Mouse (Mus musculus) liver, embryonic 14.5 days (tissue): Measurements from ENCODE around the gene Ap1m1. TPM values are rescaled to one million over a fixed set of nuclear protein-coding genes. Genes with fewer than 3 reads are reported as not detected.

Source experiments
- ATAC-seq: fragments of 200-750 bp; cut with Nextera tagmentation; 2 replicates; pipeline ENCODE4 v1.8.0; 2017; ENCODE audit warnings: moderate number of reproducible peaks, mild to moderate bottlenecking, moderate library complexity; ENCODE audit not compliant: insufficient read depth
- DNase-seq, 3 experiments: peaks; one replicate each; pipeline ENCODE4 v3.0.0-alpha.2; 2012 to 2013; ENCODE audit warnings: low read depth in 3 of 3, low spot score in 3 of 3
- H3K27ac ChIP-seq: fragments of 300-500 bp; sonication (generic); 2 replicates; pipeline ENCODE4 v1.5.1; 2014; ENCODE audit warnings: moderate library complexity, mild to moderate bottlenecking, control low read depth, inconsistent platforms
- H3K27me3 ChIP-seq: fragments of 300-500 bp; sonication (generic); 2 replicates; pipeline ENCODE4 v1.6.1; 2014; ENCODE audit warnings: mild to moderate bottlenecking, low read length, moderate library complexity; ENCODE audit not compliant: control insufficient read depth, insufficient read depth
- H3K36me3 ChIP-seq: fragments of 300-500 bp; sonication (generic); replicated peaks from 2 replicates; pipeline ENCODE4 v1.6.1; 2014; ENCODE audit warnings: low read depth; ENCODE audit not compliant: control insufficient read depth, insufficient read depth
- H3K4me1 ChIP-seq, 2 experiments: fragments of 200-500 bp in 1 of 2; fragments of 300-500 bp in 1 of 2; sonication (generic) in 1 of 2; replicated peaks; 2 replicates each; pipeline ENCODE4 v1.6.1; 2012 to 2014; ENCODE audit warnings: antibody characterized with exemption in 1 of 2, inconsistent platforms in 1 of 2, low read length in 1 of 2; ENCODE audit not compliant: control insufficient read depth in 2 of 2, insufficient read depth in 2 of 2
- H3K4me2 ChIP-seq: fragments of 300-500 bp; sonication (generic); 2 replicates; pipeline ENCODE4 v1.6.1; 2014; ENCODE audit warnings: low read depth, mild to moderate bottlenecking, control low read depth, moderate library complexity
- H3K4me3 ChIP-seq, 2 experiments: fragments of 200-500 bp in 1 of 2; fragments of 300-500 bp in 1 of 2; sonication (generic) in 1 of 2; 2 replicates each; pipeline ENCODE4 v1.5.1; 2012 to 2014; ENCODE audit warnings: low read depth in 2 of 2, low read length in 2 of 2, mild to moderate bottlenecking in 2 of 2, control low read depth in 1 of 2, inconsistent platforms in 1 of 2, moderate library complexity in 1 of 2; ENCODE audit not compliant: insufficient read depth in 1 of 2
- H3K9ac ChIP-seq: fragments of 300-500 bp; sonication (generic); replicated peaks from 2 replicates; pipeline ENCODE4 v1.6.1; 2014; ENCODE audit warnings: mild to moderate bottlenecking, control low read depth, moderate library complexity
- H3K9me3 ChIP-seq: fragments of 300-500 bp; sonication (generic); 2 replicates; pipeline ENCODE4 v1.6.1; 2016; ENCODE audit warnings: low read length, mixed read lengths; ENCODE audit not compliant: control insufficient read depth
- CTCF ChIP-seq: IDR thresholded peaks from 2 replicates; pipeline ENCODE4 v1.5.1; 2016; ENCODE audit warnings: antibody characterized with exemption, low read depth, control low read depth
- EP300 ChIP-seq: IDR thresholded peaks from 2 replicates; pipeline ENCODE4 v1.6.1; 2016; ENCODE audit warnings: antibody characterized with exemption, low read depth
- WGBS: fragments of 180-500 bp; shearing (Covaris S2); extraction: QIAGEN DNeasy Blood & Tissue Kit; methylation state at CpG from one replicate; pipeline ENCODE4 v1.1.7; 2014; ENCODE audit not compliant: insufficient replicate concordance; 5-methylcytosine and 5-hydroxymethylcytosine counted together
- polyA plus RNA-seq, 2 experiments: library from polyadenylated mRNA; depleted of rRNA in 1 of 2; stranded (reverse) in 1 of 2; unstranded in 1 of 2; fragments of >200 nt; fragmentation: Nextera tagmentation in 1 of 2; extraction: Ambion mirVana in 1 of 2; gene quantifications; 2 replicates each; pipeline versions ENCODE4 v1.2.1 to v1.2.3; 2012 to 2014

Ap1m1 gene
- polyA plus RNA-seq, 2 experiments, result 38.8 to 46.7 TPM

GRCm38 (mm10) chr8:72298928-72299327, 59.1 kb downstream of the Ap1m1 start:
- WGBS, result 57% methylated on average over 1 of the region's 1 CpGs

DNA sequence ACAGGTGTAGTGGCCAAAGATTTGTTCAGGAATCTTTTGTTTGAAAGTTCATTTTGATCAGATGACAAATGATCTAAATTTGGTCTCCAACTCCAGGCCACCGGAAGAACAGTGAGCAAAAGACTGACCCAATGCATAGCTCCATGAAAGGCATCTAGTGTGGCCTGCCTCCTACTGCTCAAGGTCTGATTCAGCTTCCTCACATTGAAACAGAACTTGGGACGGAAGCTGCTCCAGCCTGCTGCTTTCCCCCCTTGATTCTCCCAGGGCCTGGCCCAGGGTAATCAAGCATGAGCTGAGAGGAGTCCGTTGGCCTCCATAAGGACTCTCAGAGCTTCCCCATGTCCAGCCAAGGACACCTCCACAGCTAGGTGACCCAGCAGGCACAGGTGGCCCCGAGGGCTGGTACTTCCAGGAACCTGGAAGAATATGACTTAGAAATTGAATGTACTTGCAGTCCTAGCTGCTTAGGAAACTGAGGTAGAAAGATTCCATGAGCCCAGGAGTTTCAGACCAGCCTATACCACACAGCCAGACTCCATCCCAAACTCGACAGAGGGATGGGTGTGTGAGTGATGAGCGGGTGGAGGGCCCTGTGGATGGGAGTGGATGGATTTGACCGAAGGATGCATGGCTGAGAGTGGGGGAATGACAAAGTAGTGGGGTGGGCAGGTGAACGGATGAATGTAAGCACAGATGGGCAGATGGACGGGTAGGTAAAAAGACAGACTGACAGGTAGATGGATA, 61.0 kb downstream of the Ap1m1 start:
- DNase-seq, result no peak
- ATAC-seq, result no peak

More at GRCm38 (mm10) chr8:72298928-72299327, 59.1 kb downstream of the Ap1m1 start:
- H3K9me3 ChIP-seq, result no peaks in the 10 kb centered on the region
- no peaks in the 10 kb centered on the region for H3K27me3 ChIP-seq
- no peak for DNase-seq
- no peak overlapping the region for H3K27ac ChIP-seq
- no peak overlapping the region for H3K4me2 ChIP-seq
- H3K4me1 ChIP-seq, result peaks cover 0 to 9% of the 10 kb centered on the region in 2 experiments; a peak in 2 of 4 replicates
- no peak for TF ChIP-seq CTCF
- no peak for TF ChIP-seq EP300
- no peak overlapping the region for H3K9ac ChIP-seq
- no peak overlapping the region for H3K4me3 ChIP-seq
- H3K36me3 ChIP-seq, result no peaks in the 10 kb centered on the region
- ATAC-seq, result no peak

DNA sequence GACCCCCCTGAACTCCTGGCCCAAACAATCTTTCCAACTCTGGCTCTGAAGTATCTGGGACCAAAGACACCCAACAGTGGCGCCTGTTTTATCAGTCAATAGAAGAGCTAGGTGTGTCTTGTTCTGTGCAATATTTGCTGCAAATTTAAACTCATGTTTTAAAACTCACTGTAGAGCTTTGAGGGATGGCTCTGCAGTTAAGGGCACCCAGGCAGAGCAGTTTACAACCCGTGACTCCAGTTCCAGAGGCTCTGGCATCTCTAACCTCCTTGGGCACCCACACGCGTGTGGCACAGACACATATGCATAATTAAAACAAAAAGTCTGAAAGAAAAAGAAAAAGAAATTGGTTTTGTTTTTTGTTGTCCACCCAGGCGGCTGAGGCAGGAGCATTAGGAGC, 61.7 kb downstream of the Ap1m1 start:
- 65% methylated on average over 5 of the region's 5 CpGs for WGBS
- Histone ChIP-seq H3K9me3 (no peaks in the 10 kb centered on the region), H3K4me2 (no peak overlapping the region), H3K9ac (no peak overlapping the region), H3K36me3 (no peaks in the 10 kb centered on the region), H3K27me3 (no peaks in the 10 kb centered on the region), H3K4me1 (peaks cover 0 to 4% of the 10 kb centered on the region in 2 experiments; a peak in 1 of 4 replicates), H3K4me3 (no peak overlapping the region), H3K27ac (no peak overlapping the region)
- DNase-seq (no peak), ATAC-seq (no peak)
- TF ChIP-seq EP300 (no peak), CTCF (no peak)

More for the DNA sequence above, 61.0 kb downstream of the Ap1m1 start:
- Histone ChIP-seq H3K9me3 (no peaks in the 10 kb centered on the region), H3K4me2 (no peak overlapping the region), H3K27ac (no peak overlapping the region), H3K4me1 (peaks cover 0 to 4% of the 10 kb centered on the region in 2 experiments; a peak in 1 of 4 replicates), H3K36me3 (no peaks in the 10 kb centered on the region), H3K4me3 (no peak overlapping the region), H3K9ac (no peak overlapping the region), H3K27me3 (no peaks in the 10 kb centered on the region)
- 54% methylated on average over 9 of the region's 9 CpGs for WGBS
- no peak for TF ChIP-seq CTCF
- TF ChIP-seq EP300, result no peak

GRCm38 (mm10) chr8:72302986-72303612, 63.3 kb downstream of the Ap1m1 start:
- TF ChIP-seq EP300, result no peak
- no peak for TF ChIP-seq CTCF
- H3K9me3 ChIP-seq, result no peaks in the 10 kb centered on the region
- no peak overlapping the region for H3K27ac ChIP-seq
- no peaks in the 10 kb centered on the region for H3K27me3 ChIP-seq
- H3K4me3 ChIP-seq, result no peak overlapping the region
- 52% methylated on average over 8 of the region's 8 CpGs for WGBS
- ATAC-seq (no peak), DNase-seq (no peak)
- no peaks in the 10 kb centered on the region for H3K36me3 ChIP-seq
- no peak overlapping the region for H3K9ac ChIP-seq
- peaks cover 0 to 4% of the 10 kb centered on the region in 2 experiments; a peak in 1 of 4 replicates for H3K4me1 ChIP-seq
- H3K4me2 ChIP-seq, result no peak overlapping the region

GRCm38 (mm10) chr8:72303633-72304032, 63.8 kb downstream of the Ap1m1 start:
- 0 out of 2 replicates have a peak overlapping the region, but pooled peaks have one; percentile 20 for H3K4me2 ChIP-seq

More at GRCm38 (mm10) chr8:72303633-72304032, 63.8 kb downstream of the Ap1m1 start:
- Histone ChIP-seq H3K9me3 (no peaks in the 10 kb centered on the region), H3K36me3 (no peaks in the 10 kb centered on the region), H3K27ac (no peak overlapping the region), H3K4me1 (peaks cover 0 to 4% of the 10 kb centered on the region in 2 experiments; a peak in 1 of 4 replicates), H3K9ac (no peak overlapping the region), H3K4me3 (no peak overlapping the region), H3K27me3 (no peaks in the 10 kb centered on the region)
- DNase-seq (no peak), ATAC-seq (no peak)
- TF ChIP-seq EP300, result no peak
- TF ChIP-seq CTCF, result no peak
- 23% methylated on average over 8 of the region's 8 CpGs for WGBS
